Mouse (Mus musculus): ENCODE measurements around the gene Gm28047. TPM values are rescaled to one million over a fixed set of nuclear protein-coding genes. Genes with fewer than 3 reads are reported as not detected.

The Gm28047 gene
- total RNA-seq, 1 experiment from 2014 or later = not detected

DNA sequence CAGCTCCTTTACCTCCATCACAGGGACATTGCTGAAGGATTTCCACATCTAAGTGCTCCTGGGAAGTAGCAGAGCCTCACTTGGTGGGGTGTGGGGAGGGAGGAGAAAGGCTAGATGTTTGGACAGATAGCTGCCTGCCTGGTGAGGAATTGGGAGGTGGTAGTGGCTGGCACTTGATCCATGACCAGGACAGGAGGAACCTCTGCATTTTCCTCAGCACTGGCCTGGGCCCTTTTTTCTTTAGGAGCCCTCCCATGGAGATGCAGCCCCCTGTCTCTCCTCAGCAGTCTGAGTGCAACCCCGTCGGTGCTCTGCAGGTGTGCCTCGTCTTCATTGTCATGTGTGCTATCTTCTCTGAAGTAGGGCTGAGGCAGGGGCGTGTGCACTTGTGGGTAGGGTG, 103.4 kb downstream of the Gm28047 start:
- no peak for ATAC-seq (replicated peaks; ENCODE audit: insufficient number of reproducible peaks, low FRiP score, low TSS enrichment, poor library complexity, severe bottlenecking)

DNA sequence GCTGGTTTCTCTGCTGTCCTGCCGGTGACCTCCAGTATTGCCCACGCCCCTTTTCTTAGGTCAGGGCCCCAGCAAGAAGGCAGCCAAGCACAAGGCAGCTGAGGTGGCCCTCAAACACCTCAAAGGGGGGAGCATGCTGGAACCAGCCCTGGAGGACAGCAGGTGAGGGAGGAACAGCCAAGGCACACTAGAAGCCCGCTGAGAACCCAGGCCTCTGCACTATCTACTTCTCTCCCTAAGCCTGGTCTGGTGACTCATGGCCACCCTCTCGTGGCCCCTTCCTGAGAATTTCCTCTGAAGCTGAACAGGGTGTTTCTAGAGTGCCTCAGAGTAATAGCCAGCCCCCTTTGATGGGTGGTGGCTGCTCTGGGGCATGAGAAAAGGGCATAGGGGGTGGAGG, 104.5 kb downstream of the Gm28047 start:
- ATAC-seq (replicated peaks; ENCODE audit: insufficient number of reproducible peaks, low FRiP score, low TSS enrichment, poor library complexity, severe bottlenecking) = no peak

DNA sequence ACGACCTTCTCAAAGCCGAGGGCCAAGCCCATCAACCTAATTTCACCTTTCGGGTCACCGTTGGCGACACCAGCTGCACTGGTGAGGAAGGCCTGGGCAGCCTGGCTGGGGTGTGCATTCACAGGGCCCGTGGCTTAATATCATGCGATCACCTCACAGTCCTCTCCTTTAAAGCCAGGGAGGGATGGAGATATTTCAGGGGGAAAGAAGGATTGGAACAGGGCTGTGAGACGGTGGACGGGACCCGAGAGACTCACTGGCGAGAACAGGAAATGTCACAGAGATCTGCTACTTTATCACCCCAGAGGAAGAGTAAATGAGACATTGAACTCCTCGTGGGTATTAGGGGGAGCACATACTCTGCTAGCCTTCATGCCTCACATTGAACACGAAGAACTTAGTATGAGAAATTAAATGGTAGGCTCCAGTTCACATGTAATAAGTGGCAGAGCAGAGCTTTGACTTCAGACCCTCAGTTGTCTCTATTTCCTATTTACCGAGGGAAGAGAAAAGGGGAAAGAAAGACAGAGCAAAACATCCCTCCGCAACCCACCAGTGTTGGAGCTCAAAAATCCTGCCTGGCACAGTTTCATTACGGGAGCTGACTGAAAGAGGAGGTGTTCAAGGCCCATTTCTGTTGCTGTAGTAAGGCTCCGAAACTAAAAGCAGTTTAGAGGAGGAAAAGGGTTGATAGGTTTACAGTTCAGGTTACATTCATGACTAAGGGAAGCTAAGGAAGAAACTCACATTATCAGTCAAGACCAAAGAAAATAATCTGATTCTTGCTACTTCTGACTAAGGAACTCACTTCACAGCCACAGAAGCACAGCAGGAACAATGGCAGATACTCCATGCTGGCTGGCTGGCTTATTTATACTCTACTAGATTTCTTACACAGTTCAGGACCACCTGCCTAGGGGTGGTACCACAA, 105.4 kb downstream of the Gm28047 start:
- no peak for ATAC-seq (replicated peaks; ENCODE audit: insufficient number of reproducible peaks, low FRiP score, low TSS enrichment, poor library complexity, severe bottlenecking)

DNA sequence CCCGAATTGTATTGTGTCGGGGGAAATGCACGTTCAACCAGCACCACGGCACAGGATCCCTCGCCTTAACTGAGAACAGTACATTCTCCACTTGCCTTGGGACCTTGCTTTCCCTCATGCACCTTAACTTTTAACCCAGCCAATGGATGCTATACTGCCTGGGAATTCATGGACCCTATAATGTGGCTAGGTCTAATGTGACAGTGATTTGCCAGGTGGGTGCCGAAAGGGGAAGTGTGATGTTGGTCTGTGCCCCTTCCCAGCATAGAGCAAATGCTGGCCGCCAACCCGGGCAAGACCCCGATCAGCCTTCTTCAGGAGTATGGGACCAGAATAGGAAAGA, 106.0 kb downstream of the Gm28047 start:
- no peak for ATAC-seq (replicated peaks; ENCODE audit: insufficient number of reproducible peaks, low FRiP score, low TSS enrichment, poor library complexity, severe bottlenecking)

DNA sequence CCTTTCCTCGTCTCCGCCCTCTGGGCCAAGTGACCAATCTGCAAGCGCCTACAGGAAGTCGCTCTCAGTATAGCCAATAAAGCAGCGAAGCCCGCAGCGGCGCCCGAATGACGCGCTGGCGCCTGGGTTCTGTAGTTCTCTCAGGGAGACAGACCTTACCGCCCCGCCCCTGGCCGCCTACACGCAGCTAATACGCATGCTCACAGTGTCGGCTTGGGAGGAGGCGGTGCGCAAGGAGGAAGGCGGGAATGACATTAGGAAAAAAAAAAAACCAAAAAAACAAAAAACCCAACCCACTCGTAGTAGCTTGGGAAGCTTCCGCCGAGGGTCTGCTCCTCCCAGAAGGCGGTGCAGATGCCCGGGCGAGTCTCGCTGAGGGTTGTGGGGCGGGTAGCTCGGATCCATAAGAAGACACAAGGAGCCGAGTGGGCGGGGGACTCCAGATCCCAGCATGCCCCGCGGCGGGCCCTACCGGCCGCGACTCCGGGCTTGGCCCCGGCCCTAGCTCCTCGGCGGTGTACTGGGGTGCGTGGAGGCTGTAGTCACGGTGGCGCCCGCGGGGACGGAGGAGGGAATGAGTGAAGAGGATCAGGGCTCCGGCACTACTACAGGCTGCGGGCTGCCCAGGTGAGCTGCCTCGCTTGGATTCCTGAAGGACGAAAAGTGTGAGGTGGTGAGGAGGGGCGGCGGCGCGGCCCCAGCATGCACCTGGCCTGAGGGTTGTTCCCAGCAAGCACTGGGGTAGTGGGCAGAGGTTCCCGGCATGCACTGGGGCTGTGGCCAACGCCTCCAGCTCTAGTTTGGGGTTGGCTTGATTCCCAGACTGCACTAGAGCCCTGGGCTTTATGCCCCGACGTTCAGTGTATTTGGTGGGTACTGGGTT, 106.7 kb downstream of the Gm28047 start, which contains the start of gene Tarbp2:
TSS of gene Tarbp2 (plus strand) at position 217 of the 883 bp plus-strand sequence.
- ATAC-seq (replicated peaks; ENCODE audit: insufficient number of reproducible peaks, low FRiP score, low TSS enrichment, poor library complexity, severe bottlenecking) = peak; percentile 80

DNA sequence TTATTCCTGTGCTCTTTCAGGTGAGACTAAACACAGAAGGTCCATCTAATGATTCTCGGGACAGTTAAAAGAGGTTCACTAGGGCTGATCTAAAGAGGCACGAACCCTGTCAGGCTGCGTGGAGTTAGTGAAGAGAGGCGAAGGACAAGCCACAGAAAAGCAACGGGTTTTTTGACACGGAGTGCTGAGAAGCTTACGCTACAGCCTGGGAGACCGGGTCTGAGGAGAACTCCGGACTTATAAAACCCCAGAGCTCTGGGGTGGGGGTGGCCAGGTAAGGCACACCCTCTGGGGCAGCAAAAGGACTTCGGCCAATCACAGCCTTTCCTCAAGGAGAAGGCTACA, 107.3 kb downstream of the Gm28047 start:
- ATAC-seq (replicated peaks; ENCODE audit: insufficient number of reproducible peaks, low FRiP score, low TSS enrichment, poor library complexity, severe bottlenecking) = no peak

DNA sequence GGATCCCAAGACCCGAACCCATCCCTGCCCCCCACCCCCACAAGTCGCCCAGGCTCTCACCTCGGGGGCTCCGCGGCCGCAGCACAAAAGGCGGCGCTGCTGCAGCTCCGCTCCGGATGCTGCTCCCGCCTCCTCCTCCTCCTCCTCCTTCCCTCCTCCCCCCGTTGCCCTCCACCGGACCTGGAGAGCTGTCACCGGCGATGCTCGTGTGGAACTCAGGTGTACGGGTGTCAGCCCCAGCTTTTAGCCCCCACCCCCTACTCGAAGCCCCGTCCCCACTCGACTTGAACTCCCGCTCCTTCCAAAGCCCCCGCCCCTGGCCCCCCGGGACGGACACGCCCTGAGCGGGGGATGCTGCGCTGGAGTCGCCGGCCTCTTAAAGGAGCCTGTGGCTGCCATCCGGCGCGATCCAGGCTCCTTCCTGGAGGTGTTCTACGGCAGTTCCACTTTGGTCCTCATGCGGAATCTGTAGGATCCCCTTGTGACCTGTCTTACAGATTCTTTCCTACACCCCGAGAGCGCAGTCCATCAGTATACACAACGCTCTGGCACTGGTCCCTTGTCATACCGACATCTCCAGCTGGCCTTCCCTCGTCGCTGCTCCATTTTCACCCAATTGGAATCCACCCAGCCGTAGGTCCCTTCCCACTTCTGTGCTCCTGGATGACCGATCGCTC, 108.0 kb downstream of the Gm28047 start, which contains the start of gene Map3k12:
TSS of gene Map3k12 (minus strand) at position 337 of the 677 bp plus-strand sequence.
- ATAC-seq (replicated peaks; ENCODE audit: insufficient number of reproducible peaks, low FRiP score, low TSS enrichment, poor library complexity, severe bottlenecking) = no peak

- ATAC-seq (replicated peaks; ENCODE audit: insufficient number of reproducible peaks, low FRiP score, low TSS enrichment, poor library complexity, severe bottlenecking) = no peak
These were observed 108.6 kb downstream of the Gm28047 start for GRCm38 (mm10) chr15:102516293-102516692.

GRCm38 (mm10) chr15:102515791-102516190, 109.1 kb downstream of the Gm28047 start:
- ATAC-seq (replicated peaks; ENCODE audit: insufficient number of reproducible peaks, low FRiP score, low TSS enrichment, poor library complexity, severe bottlenecking) = no peak

DNA sequence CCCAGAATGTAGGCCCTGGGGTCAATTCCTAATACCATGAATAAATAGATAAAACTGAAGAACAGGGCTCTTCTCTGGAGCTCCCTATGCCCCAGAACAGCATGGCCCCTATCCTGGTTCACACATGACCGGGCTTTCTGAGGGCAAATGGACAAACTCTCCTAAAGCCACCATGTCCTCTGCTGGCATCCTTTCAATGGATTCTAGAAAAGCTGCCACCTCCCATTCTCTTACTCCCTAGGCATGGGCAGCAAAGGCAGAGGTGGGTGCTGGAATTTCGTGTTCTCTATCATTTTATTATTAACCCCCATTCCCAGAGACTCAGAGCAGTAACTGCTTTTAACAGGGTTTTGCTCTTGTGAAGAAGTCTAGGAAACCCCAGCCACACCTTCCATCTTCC, 109.6 kb downstream of the Gm28047 start:
- no peak for ATAC-seq (replicated peaks; ENCODE audit: insufficient number of reproducible peaks, low FRiP score, low TSS enrichment, poor library complexity, severe bottlenecking)

DNA sequence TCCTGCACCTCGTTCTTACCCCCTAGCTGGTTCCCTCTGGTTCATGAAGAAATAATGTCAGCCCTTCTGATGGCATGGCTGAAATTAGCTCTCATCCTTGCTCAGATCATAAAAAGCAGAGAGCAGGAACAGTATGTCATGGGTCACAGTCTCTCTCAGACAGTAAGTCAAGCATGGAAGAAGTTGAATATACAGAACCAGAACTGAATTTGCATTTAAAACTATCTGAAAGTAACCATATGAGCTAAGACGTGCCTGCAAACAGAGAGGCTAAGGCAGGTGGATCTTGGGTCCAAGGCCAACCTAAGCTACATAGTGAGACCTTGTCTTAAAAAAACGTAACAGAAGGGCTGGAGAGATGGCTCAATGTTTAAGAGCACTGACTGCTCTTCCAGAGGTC, 111.9 kb downstream of the Gm28047 start:
- no peak for ATAC-seq (replicated peaks; ENCODE audit: insufficient number of reproducible peaks, low FRiP score, low TSS enrichment, poor library complexity, severe bottlenecking)

DNA sequence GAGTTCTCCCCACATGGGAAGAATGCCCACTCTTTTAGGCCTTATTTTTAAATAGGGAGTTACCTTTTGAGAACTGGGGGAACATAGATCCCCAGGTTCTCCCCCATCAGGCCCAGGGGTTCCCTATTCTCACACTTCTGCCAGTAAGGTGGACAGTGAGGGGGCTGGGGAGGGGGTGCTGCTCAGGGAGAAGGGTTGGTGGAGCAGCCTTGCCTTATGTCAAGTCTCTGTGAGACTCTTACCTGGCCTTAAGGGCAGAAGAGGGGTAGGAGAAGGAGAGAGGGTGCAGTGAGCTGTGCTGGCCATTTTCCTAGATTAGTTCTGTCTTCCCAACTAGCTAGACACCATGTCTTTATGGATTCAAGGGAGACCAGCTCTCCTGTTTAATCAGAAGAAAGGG, 112.4 kb downstream of the Gm28047 start:
- no peak for ATAC-seq (replicated peaks; ENCODE audit: insufficient number of reproducible peaks, low FRiP score, low TSS enrichment, poor library complexity, severe bottlenecking)

- ATAC-seq (replicated peaks; ENCODE audit: insufficient number of reproducible peaks, low FRiP score, low TSS enrichment, poor library complexity, severe bottlenecking) = no peak
These were observed 112.9 kb downstream of the Gm28047 start for GRCm38 (mm10) chr15:102512010-102512409.

- no peak for ATAC-seq (replicated peaks; ENCODE audit: insufficient number of reproducible peaks, low FRiP score, low TSS enrichment, poor library complexity, severe bottlenecking)
These were observed 113.5 kb downstream of the Gm28047 start for GRCm38 (mm10) chr15:102511285-102511833.

GRCm38 (mm10) chr15:102510590-102511284, 114.1 kb downstream of the Gm28047 start:
- peak; percentile 78 for ATAC-seq (replicated peaks; ENCODE audit: insufficient number of reproducible peaks, low FRiP score, low TSS enrichment, poor library complexity, severe bottlenecking)

GRCm38 (mm10) chr15:102510110-102510509, 114.8 kb downstream of the Gm28047 start:
- ATAC-seq (replicated peaks; ENCODE audit: insufficient number of reproducible peaks, low FRiP score, low TSS enrichment, poor library complexity, severe bottlenecking) = no peak

DNA sequence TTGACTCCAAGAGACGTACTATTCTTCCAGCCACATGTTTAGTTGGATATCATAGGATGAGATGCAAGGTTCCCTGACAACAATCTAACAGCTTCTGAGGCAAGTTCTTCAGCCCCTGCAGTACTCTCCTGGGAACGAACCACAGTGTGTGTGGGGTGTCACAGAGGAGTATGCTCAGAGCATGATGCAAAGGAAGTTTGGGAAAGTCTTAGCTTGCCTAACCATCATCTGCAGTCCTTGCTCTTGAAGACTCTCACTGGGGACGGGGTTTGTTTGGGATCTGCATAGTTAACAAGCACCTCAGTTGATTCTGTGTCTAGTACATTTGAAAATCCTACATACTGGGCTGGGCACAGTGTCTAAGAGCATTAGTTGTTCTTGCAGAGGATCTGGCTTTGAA, 116.5 kb downstream of the Gm28047 start:
- ATAC-seq (replicated peaks; ENCODE audit: insufficient number of reproducible peaks, low FRiP score, low TSS enrichment, poor library complexity, severe bottlenecking) = no peak

DNA sequence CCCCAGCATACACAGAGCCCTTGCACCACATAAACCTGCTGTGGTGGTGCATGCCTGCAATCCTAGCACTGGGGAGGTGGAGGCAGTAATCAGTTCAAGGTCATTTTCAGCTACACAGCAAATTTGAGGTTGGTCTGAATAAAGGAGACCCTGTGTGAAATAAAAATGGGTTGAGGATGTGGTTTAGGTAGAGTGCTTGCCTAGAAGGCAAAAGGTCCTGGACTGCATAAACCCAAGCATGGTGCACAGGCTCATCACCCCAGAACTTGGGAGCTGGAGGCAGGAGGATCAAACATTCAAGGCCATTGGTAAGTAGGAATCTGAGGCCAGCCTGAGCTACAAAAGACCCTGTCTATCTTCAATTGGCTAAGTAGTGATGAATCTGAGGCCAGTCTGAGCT, 117.3 kb downstream of the Gm28047 start:
- ATAC-seq (replicated peaks; ENCODE audit: insufficient number of reproducible peaks, low FRiP score, low TSS enrichment, poor library complexity, severe bottlenecking) = no peak

Data from monocyte, adult 5-6 weeks (primary cell).